Mouse (Mus musculus) bone marrow, adult 2 months (tissue): ENCODE measurements around the gene Dnajc13.

Experiments
- CTCF ChIP-seq: fragments of 200-500 bp; IDR thresholded peaks from 2 replicates; pipeline ENCODE4 v1.5.1; 2011; ENCODE audit warnings: low read length, control low read depth; ENCODE audit not compliant: control insufficient read depth, insufficient read depth
- POLR2A ChIP-seq: fragments of 200-500 bp; IDR thresholded peaks from 2 replicates; pipeline ENCODE4 v1.6.1; 2011; ENCODE audit warnings: low read depth, mild to moderate bottlenecking, control low read depth, low read length, borderline replicate concordance; ENCODE audit not compliant: control insufficient read depth

DNA sequence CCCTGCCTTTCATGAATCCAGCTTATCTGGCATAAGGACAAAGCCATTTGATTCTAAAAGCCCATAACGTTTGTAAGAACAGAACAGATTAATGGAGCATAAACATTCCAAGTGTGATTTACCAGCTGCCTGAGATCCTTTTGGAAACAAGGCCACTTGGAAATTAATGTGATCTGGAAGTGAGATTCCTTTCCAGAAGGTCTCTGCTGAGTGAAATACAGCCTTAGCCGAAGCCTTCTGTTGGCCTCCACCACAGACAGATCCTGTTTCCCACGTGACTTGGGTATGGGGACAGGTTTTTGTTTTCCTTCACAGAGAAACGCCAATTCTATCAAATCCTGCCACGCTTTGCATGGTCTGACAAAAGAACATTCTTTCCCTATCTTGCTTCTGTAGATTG is 139.1 kb downstream of the Dnajc13 start:
- no peak for TF ChIP-seq CTCF
- no peak for TF ChIP-seq POLR2A
